Mouse (Mus musculus): ENCODE measurements around the gene 3110082I17Rik.

DNA sequence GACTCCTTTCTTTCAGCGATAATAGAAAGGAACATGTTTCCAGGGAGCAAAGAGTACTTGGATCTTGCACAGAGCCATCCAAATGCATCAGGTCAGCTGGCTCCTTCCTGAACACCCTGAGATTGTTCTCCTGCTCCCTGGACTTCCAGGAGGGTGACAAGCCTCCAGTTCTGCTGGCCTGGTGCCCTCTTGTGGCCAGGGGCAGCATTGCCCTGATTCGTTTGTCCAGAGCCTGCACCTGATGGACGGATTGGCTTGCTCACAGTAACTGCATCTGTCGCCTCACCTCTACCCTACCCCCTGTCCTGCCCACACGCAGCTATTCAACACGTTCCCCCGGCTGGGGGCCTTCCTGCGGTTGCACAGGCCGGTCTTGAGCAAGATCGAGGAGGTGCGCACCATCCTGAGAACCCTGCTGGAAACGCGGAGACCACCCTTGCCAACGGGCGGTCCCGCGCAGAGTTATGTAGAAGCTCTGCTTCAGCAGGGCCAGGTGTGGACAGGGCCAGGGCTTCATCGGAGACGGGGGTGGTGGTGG is 105.0 kb downstream of the 3110082I17Rik start:
- peak; percentile 100 for TF ChIP-seq CTCF (IDR thresholded peaks at IDR 0.05; ENCODE audit: low read depth, low read length)
- TF ChIP-seq POLR2A (IDR thresholded peaks at IDR 0.05; ENCODE audit: extremely low read depth, insufficient read depth, low read length): no peak
